Mouse (Mus musculus) liver, postnatal 0 days (tissue): Measurements from ENCODE around the gene Gp9.

Experiments
- CTCF ChIP-seq: sonication (generic); IDR thresholded peaks from 2 replicates; pipeline ENCODE4 v1.5.1; 2016; ENCODE audit warnings: antibody characterized with exemption, low read depth
- EP300 ChIP-seq: IDR thresholded peaks from 2 replicates; pipeline ENCODE4 v1.6.1; 2016; ENCODE audit warnings: antibody characterized with exemption, low read depth, mild to moderate bottlenecking

DNA sequence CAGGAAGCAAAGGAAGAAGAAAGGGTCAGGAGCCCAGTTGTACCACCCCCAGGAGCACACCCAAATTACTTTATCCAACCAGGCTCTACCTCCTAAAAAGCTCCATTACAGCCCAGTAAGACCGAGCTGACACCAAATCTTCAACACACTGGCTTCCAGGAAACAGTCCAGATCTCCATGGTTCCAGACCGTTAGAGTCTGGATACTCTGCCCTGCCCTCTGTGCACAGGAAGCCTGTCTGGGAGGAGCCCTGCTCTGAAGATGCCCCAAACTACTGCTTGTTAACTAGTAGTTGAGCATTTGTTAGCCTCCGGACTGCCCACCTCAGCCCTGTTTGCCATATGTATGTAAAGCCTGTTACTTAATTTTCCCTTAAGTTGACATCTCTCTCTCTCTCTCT is 31.8 kb upstream of the Gp9 start:
- TF ChIP-seq CTCF: no peak
- TF ChIP-seq EP300: no peak
